Mouse (Mus musculus): ENCODE measurements at regions not wholly inside any gene's neighbourhood (a gene's known extent, or its start where the extent isn't known, plus 50 kb on each side); places are given as distances from the start of the nearest gene placed in this dataset.

GRCm38 (mm10) chr1:179859552-179859902 is 56.0 kb upstream of the Ahctf1 start:
- DNase-seq (ENCODE audit: low read depth, low spot score), result no peak
- H3K36me3 ChIP-seq (ENCODE audit: control insufficient read depth, insufficient read depth, low read length, poor library complexity, severe bottlenecking), result no peaks in the 10 kb centered on the region
- no peaks in the 10 kb centered on the region; the same call in 1 of the 2 replicates for H3K27me3 ChIP-seq (ENCODE audit: control insufficient read depth, insufficient read depth, low read length, poor library complexity, severe bottlenecking)

GRCm38 (mm10) chr1:179858780-179859551 is 55.5 kb upstream of the Ahctf1 start:
- peak; percentile 34 for DNase-seq (ENCODE audit: low read depth, low spot score)
- H3K27me3 ChIP-seq (ENCODE audit: control insufficient read depth, insufficient read depth, low read length, poor library complexity, severe bottlenecking), result no peaks in the 10 kb centered on the region; the same call in 1 of the 2 replicates
- H3K36me3 ChIP-seq (ENCODE audit: control insufficient read depth, insufficient read depth, low read length, poor library complexity, severe bottlenecking), result no peaks in the 10 kb centered on the region

GRCm38 (mm10) chr1:179854288-179854965 is 50.9 kb upstream of the Ahctf1 start:
- Histone ChIP-seq H3K36me3 (ENCODE audit: control insufficient read depth, insufficient read depth, low read length, poor library complexity, severe bottlenecking) (no peaks in the 10 kb centered on the region), H3K27me3 (ENCODE audit: control insufficient read depth, insufficient read depth, low read length, poor library complexity, severe bottlenecking) (0 out of 2 replicates have a peak, but pooled peaks cover 1% of the 10 kb centered on the region)
- DNase-seq (ENCODE audit: low read depth, low spot score), result no peak

Measured in splenic B cell, adult 2 months (primary cell).